Mouse (Mus musculus) forebrain, embryonic 15.5 days (tissue): ENCODE measurements around the gene Cidec. TPM values are rescaled to one million over a fixed set of nuclear protein-coding genes. Genes with fewer than 3 reads are reported as not detected.

Experiments used
- ATAC-seq: fragments of 200-750 bp; cut with Nextera tagmentation; replicated peaks from 2 replicates; pipeline ENCODE4 v1.8.0; 2017; ENCODE audit warnings: mild to moderate bottlenecking, moderate TSS enrichment, moderate library complexity
- H3K27ac ChIP-seq: fragments of 300-500 bp; sonication (generic); replicated peaks from 2 replicates; pipeline ENCODE4 v1.5.1; 2015; ENCODE audit warnings: mild to moderate bottlenecking, inconsistent platforms
- H3K27me3 ChIP-seq: fragments of 300-500 bp; sonication (generic); 2 replicates; pipeline ENCODE4 v1.6.1; 2015; ENCODE audit warnings: inconsistent platforms
- H3K36me3 ChIP-seq: fragments of 300-500 bp; sonication (generic); 2 replicates; pipeline ENCODE4 v1.6.1; 2015; ENCODE audit warnings: mild to moderate bottlenecking, inconsistent platforms
- H3K4me1 ChIP-seq: fragments of 300-500 bp; sonication (generic); 2 replicates; pipeline ENCODE4 v1.6.1; 2015; ENCODE audit warnings: inconsistent platforms
- H3K4me2 ChIP-seq: fragments of 300-500 bp; sonication (generic); replicated peaks from 2 replicates; pipeline ENCODE4 v1.6.1; 2015; ENCODE audit warnings: mild to moderate bottlenecking, inconsistent platforms
- H3K4me3 ChIP-seq: fragments of 300-500 bp; sonication (generic); 2 replicates; pipeline ENCODE4 v1.5.1; 2015; ENCODE audit warnings: mild to moderate bottlenecking, inconsistent platforms
- H3K9ac ChIP-seq: fragments of 300-500 bp; sonication (generic); replicated peaks from 2 replicates; pipeline ENCODE4 v1.6.1; 2015; ENCODE audit warnings: mild to moderate bottlenecking, inconsistent platforms
- H3K9me3 ChIP-seq: fragments of 300-500 bp; sonication (generic); 2 replicates; pipeline ENCODE4 v1.6.1; 2016; ENCODE audit warnings: inconsistent platforms
- WGBS: fragments of 180-500 bp; shearing (Covaris S2); methylation state at CpG from one replicate; pipeline ENCODE4 v1.1.7; 2015; ENCODE audit warnings: mixed read lengths; 5-methylcytosine and 5-hydroxymethylcytosine counted together
- polyA plus RNA-seq: library from polyadenylated mRNA; unstranded; fragments of >200 nt; fragmentation: Nextera tagmentation; extraction: Ambion mirVana; gene quantifications from 2 replicates; pipeline ENCODE4 v1.2.1, GENCODE M21; 2015

Gene Cidec
- not detected in 2 replicates for polyA plus RNA-seq

GRCm38 (mm10) chr6:113435664-113436205, at the start of gene Cidec:
Gene Cidec (minus strand): TSS chr6:113435760.
- Histone ChIP-seq H3K9me3 (no peaks in the 10 kb centered on the region), H3K36me3 (no peaks in the 10 kb centered on the region), H3K27me3 (no peaks in the 10 kb centered on the region), H3K4me3 (no peak within 1 kb of the TSS), H3K9ac (no peak within 1 kb of the TSS), H3K27ac (no peak within 1 kb of the TSS), H3K4me2 (no peak within 1 kb of the TSS), H3K4me1 (no peaks in the 10 kb centered on the region)
- ATAC-seq, result no peak
- WGBS, result 82% methylated on average over 9 of the region's 9 CpGs

- H3K9ac ChIP-seq, result peak overlapping the region; percentile 77
- H3K4me1 ChIP-seq, result peaks cover 32% of the 10 kb centered on the region
- H3K27me3 ChIP-seq, result 0 out of 2 replicates have a peak, but pooled peaks cover 4% of the 10 kb centered on the region
- 0 out of 2 replicates have a peak, but pooled peaks cover 8% of the 10 kb centered on the region for H3K36me3 ChIP-seq
- peak overlapping the region; percentile 91 for H3K4me2 ChIP-seq
- ATAC-seq, result peak; percentile 70
- H3K4me3 ChIP-seq, result peak overlapping the region; percentile 70
- WGBS, result 6% methylated on average over 10 of the region's 10 CpGs
- H3K27ac ChIP-seq, result peak overlapping the region; percentile 81
- no peaks in the 10 kb centered on the region for H3K9me3 ChIP-seq
Observed at GRCm38 (mm10) chr6:113483729-113484128, 48.2 kb upstream of the Cidec start.

DNA sequence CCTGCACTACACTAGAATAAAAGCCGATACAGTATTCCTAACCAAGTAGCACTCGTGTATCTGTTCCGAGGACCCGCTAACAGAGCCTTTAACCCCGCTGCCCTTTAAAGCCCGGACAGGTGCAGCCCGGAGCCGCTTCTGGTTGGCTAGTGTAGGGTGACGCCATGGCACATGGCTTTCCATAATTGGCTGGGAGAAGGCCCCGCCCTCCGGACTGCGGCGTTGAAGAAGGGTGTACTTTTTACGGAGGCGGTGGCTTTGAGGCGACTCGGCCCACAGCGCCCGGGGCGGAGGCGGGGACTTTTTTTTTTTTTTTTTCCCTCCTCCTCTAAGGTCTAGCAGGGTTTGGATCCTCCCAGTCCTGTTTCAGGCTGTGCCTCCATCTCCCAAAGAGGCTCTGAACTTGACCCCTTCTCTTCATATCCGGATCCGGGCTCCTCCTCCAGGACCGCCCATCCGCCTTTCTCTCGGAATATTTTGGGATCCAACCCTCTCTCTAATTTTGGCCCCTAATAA, 47.6 kb upstream of the Cidec start, which contains the start of gene Creld1:
Gene Creld1 (plus strand): TSS at position 198 of the 516 bp plus-strand sequence.
- Histone ChIP-seq H3K4me2 (peak within 1 kb of the TSS; percentile 91), H3K27ac (peak within 1 kb of the TSS; percentile 81), H3K27me3 (0 out of 2 replicates have a peak, but pooled peaks cover 4% of the 10 kb centered on the region), H3K4me1 (peaks cover 32% of the 10 kb centered on the region), H3K9me3 (no peaks in the 10 kb centered on the region), H3K36me3 (0 out of 2 replicates have a peak, but pooled peaks cover 3% of the 10 kb centered on the region), H3K9ac (peak within 1 kb of the TSS; percentile 77), H3K4me3 (peak within 1 kb of the TSS; percentile 70)
- WGBS, result under 1% methylated on average over 26 of the region's 26 CpGs
- ATAC-seq, result peak; percentile 97

DNA sequence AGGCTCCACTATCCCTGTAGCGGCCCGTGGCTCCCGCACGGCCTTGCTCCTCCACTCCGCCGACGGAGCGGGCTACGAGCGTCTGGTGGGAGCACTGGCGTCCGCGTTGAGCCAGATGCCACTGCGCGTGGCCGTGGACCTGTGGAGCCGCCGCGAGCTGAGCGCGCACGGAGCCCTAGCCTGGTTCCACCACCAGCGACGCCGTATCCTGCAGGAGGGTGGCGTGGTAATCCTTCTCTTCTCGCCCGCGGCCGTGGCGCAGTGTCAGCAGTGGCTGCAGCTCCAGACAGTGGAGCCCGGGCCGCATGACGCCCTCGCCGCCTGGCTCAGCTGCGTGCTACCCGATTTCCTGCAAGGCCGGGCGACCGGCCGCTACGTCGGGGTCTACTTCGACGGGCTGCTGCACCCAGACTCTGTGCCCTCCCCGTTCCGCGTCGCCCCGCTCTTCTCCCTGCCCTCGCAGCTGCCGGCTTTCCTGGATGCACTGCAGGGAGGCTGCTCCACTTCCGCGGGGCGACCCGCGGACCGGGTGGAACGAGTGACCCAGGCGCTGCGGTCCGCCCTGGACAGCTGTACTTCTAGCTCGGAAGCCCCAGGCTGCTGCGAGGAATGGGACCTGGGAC, 47.0 kb upstream of the Cidec start:
- Histone ChIP-seq H3K4me2 (peak overlapping the region; percentile 91), H3K4me1 (peaks cover 32% of the 10 kb centered on the region), H3K9me3 (no peaks in the 10 kb centered on the region), H3K27me3 (0 out of 2 replicates have a peak, but pooled peaks cover 4% of the 10 kb centered on the region), H3K9ac (peak overlapping the region; percentile 77), H3K27ac (peak overlapping the region; percentile 81), H3K36me3 (no peaks in the 10 kb centered on the region), H3K4me3 (peak overlapping the region; percentile 70)
- ATAC-seq, result peak; percentile 64
- WGBS, result under 1% methylated on average over 65 of the region's 65 CpGs

- Histone ChIP-seq H3K27ac (no peak overlapping the region), H3K4me2 (no peak overlapping the region), H3K4me3 (no peak overlapping the region), H3K36me3 (no peaks in the 10 kb centered on the region), H3K4me1 (peaks cover 30% of the 10 kb centered on the region), H3K9me3 (no peaks in the 10 kb centered on the region), H3K9ac (no peak overlapping the region), H3K27me3 (0 out of 2 replicates have a peak, but pooled peaks cover 4% of the 10 kb centered on the region)
- WGBS, result 66% methylated on average over 18 of the region's 18 CpGs
- no peak for ATAC-seq
Observed at GRCm38 (mm10) chr6:113480555-113481373, 45.2 kb upstream of the Cidec start.

- no peak overlapping the region for H3K27ac ChIP-seq
- H3K4me3 ChIP-seq, result no peak overlapping the region
- 85% methylated on average over 10 of the region's 10 CpGs for WGBS
- H3K4me2 ChIP-seq, result no peak overlapping the region
- H3K36me3 ChIP-seq, result no peaks in the 10 kb centered on the region
- 0 out of 2 replicates have a peak, but pooled peaks cover 4% of the 10 kb centered on the region for H3K27me3 ChIP-seq
- peaks cover 12% of the 10 kb centered on the region for H3K4me1 ChIP-seq
- ATAC-seq, result no peak
- H3K9ac ChIP-seq, result no peak overlapping the region
- no peaks in the 10 kb centered on the region for H3K9me3 ChIP-seq
Observed at GRCm38 (mm10) chr6:113478906-113479305, 43.3 kb upstream of the Cidec start.

DNA sequence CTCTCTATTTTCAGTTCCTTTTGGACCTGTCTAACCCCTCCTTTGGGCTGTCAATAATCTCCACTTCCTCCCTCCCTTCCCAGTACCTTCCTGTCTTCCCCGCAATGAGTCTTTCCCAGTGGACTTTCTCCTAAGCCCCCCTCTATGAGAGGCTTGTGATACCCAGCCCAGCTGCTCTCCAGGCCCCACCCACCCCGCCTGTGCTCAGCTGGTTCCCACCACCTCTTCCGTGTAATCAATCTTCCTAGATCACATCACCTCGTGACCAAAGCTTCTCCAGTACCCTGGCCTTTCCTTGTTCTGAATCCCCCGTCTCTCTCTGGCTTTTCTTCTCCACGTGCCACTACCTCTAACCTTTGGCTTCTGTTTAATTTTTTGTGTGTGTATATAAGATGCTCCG, 41.8 kb upstream of the Cidec start:
- Histone ChIP-seq H3K27ac (no peak overlapping the region), H3K36me3 (no peaks in the 10 kb centered on the region), H3K27me3 (0 out of 2 replicates have a peak, but pooled peaks cover 4% of the 10 kb centered on the region), H3K4me1 (peaks cover 3% of the 10 kb centered on the region), H3K4me3 (no peak overlapping the region), H3K4me2 (no peak overlapping the region), H3K9ac (no peak overlapping the region), H3K9me3 (no peaks in the 10 kb centered on the region)
- ATAC-seq, result no peak
- WGBS, result 64% methylated on average over 7 of the region's 7 CpGs

DNA sequence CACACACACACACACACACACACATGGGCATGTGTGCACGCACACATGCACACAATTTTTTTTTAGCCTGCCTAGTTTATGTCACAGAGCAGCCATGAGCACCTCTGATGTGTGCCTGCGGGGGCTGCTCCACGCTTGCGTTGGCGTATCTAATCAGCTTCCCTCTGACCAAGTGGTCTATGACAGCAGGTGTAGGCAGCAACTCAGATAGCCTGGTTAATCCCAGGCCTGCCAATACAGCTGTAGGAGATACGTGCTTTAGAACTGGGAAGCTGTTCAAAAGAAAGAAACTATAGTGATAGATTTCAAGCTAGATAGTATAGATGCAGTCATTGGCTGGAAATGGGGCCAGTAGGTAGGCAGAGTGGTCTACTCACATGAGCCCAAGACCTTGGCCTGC, 38.2 kb upstream of the Cidec start:
- Histone ChIP-seq H3K4me2 (no peak overlapping the region), H3K9me3 (no peaks in the 10 kb centered on the region), H3K27me3 (peaks cover 15% of the 10 kb centered on the region; the same call in 1 of the 2 replicates), H3K4me3 (no peak overlapping the region), H3K36me3 (no peaks in the 10 kb centered on the region), H3K9ac (no peak overlapping the region), H3K4me1 (peaks cover 8% of the 10 kb centered on the region), H3K27ac (no peak overlapping the region)
- 88% methylated on average over 6 of the region's 6 CpGs for WGBS
- ATAC-seq, result no peak

- ATAC-seq, result no peak
- Histone ChIP-seq H3K27ac (no peak overlapping the region), H3K36me3 (no peaks in the 10 kb centered on the region), H3K9me3 (no peaks in the 10 kb centered on the region), H3K4me3 (no peak overlapping the region), H3K4me1 (peaks cover 8% of the 10 kb centered on the region), H3K4me2 (no peak overlapping the region), H3K9ac (no peak overlapping the region), H3K27me3 (peaks cover 17% of the 10 kb centered on the region; the same call in 1 of the 2 replicates)
- WGBS, result 70% methylated on average over 2 of the region's 2 CpGs
Observed at GRCm38 (mm10) chr6:113473246-113473645, 37.7 kb upstream of the Cidec start.

- H3K4me3 ChIP-seq, result no peak overlapping the region
- WGBS, result 72% methylated on average over 10 of the region's 10 CpGs
- H3K4me1 ChIP-seq, result peaks cover 8% of the 10 kb centered on the region
- H3K9ac ChIP-seq, result no peak overlapping the region
- no peak for ATAC-seq
- no peaks in the 10 kb centered on the region for H3K36me3 ChIP-seq
- no peak overlapping the region for H3K27ac ChIP-seq
- H3K9me3 ChIP-seq, result no peaks in the 10 kb centered on the region
- no peak overlapping the region for H3K4me2 ChIP-seq
- H3K27me3 ChIP-seq, result peaks cover 17% of the 10 kb centered on the region; the same call in 1 of the 2 replicates
Observed at GRCm38 (mm10) chr6:113472061-113472460, 36.5 kb upstream of the Cidec start.

DNA sequence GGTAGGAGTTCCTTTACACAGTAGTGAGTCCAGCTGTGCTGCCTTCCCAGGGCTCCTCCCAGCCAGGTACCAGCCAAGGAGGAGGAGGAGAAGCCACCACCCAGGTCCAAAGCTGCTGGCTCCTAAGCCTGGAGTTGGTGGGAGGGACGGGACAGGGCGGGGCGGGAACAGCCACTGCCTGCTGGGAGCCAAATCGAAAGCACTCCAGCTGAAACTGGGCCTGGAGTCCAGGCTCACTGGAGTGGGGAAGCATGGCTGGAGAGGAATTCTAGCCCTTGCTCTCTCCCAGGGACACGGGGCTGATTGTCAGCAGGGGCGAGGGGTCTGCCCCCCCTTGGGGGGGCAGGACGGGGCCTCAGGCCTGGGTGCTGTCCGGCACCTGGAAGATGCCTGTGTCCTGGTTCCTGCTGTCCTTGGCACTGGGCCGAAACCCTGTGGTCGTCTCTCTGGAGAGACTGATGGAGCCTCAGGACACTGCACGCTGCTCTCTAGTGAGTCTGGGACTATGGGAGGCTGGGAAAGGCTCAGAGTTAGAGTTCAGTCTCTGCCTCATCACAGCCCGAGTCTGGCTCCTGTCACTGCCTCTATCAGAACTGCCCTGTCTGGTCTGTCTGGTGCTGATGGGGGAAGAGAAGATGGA, 35.9 kb upstream of the Cidec start, which contains the start of gene Il17rc:
Gene Il17rc (plus strand): TSS at position 131 of the 640 bp plus-strand sequence.
- Histone ChIP-seq H3K27ac (no peak within 1 kb of the TSS), H3K9ac (no peak within 1 kb of the TSS), H3K4me1 (peaks cover 8% of the 10 kb centered on the region), H3K4me2 (no peak within 1 kb of the TSS), H3K27me3 (peaks cover 17% of the 10 kb centered on the region; the same call in 1 of the 2 replicates), H3K4me3 (no peak within 1 kb of the TSS), H3K36me3 (no peaks in the 10 kb centered on the region), H3K9me3 (no peaks in the 10 kb centered on the region)
- ATAC-seq, result no peak
- 17% methylated on average over 12 of the region's 12 CpGs for WGBS
